Mouse (Mus musculus) midbrain, embryonic 10.5 days (tissue): ENCODE measurements at regions not wholly inside any gene's neighbourhood (a gene's known extent, or its start where the extent isn't known, plus 50 kb on each side); places are given as distances from the start of the nearest gene placed in this dataset.
A peak's percentile ranks its signal among the peaks of the same experiment; 100 is the strongest.

Experiments
- DNase-seq: peaks from one replicate; pipeline ENCODE4 v3.0.0-alpha.2; 2017; ENCODE audit warnings: low spot score
- H3K27ac ChIP-seq: fragments of 300-500 bp; sonication (generic); replicated peaks from 2 replicates; pipeline ENCODE4 v1.5.1; 2016; ENCODE audit warnings: mild to moderate bottlenecking
- H3K27me3 ChIP-seq: fragments of 300-500 bp; sonication (generic); 2 replicates; pipeline ENCODE4 v1.6.1; 2016; ENCODE audit warnings: low read depth, mild to moderate bottlenecking; ENCODE audit not compliant: poor library complexity, severe bottlenecking
- H3K36me3 ChIP-seq: fragments of 300-500 bp; sonication (generic); 2 replicates; pipeline ENCODE4 v1.6.1; 2016; ENCODE audit warnings: mild to moderate bottlenecking, moderate library complexity
- H3K4me1 ChIP-seq: fragments of 300-500 bp; sonication (generic); 2 replicates; pipeline ENCODE4 v1.6.1; 2016
- H3K4me3 ChIP-seq: fragments of 300-500 bp; sonication (generic); 2 replicates; pipeline ENCODE4 v1.5.1; 2016; ENCODE audit warnings: mild to moderate bottlenecking, moderate library complexity
- H3K9me3 ChIP-seq: fragments of 300-500 bp; sonication (generic); replicated peaks from 2 replicates; pipeline ENCODE4 v1.6.1; 2016; ENCODE audit warnings: mild to moderate bottlenecking
- WGBS: fragments of 180-500 bp; shearing (Covaris S2); methylation state at CpG from one replicate; pipeline ENCODE4 v1.1.7; 2016; 5-methylcytosine and 5-hydroxymethylcytosine counted together

GRCm38 (mm10) chr9:74530317-74530716 is 331.4 kb upstream of the Onecut1 start:
- peak; percentile 69 for DNase-seq
- 8% methylated on average over 10 of the region's 10 CpGs for WGBS
- H3K4me1 ChIP-seq, result peaks cover 28% of the 10 kb centered on the region
- no peaks in the 10 kb centered on the region for H3K36me3 ChIP-seq
- H3K4me3 ChIP-seq, result no peak overlapping the region
- H3K27me3 ChIP-seq, result no peaks in the 10 kb centered on the region
- H3K9me3 ChIP-seq, result no peaks in the 10 kb centered on the region
- H3K27ac ChIP-seq, result peak overlapping the region; percentile 81

- WGBS, result 47% methylated on average over 9 of the region's 9 CpGs
- no peaks in the 10 kb centered on the region for H3K36me3 ChIP-seq
- H3K9me3 ChIP-seq, result no peaks in the 10 kb centered on the region
- peak; percentile 23 for DNase-seq
- no peak overlapping the region for H3K4me3 ChIP-seq
- peaks cover 28% of the 10 kb centered on the region for H3K4me1 ChIP-seq
- no peaks in the 10 kb centered on the region for H3K27me3 ChIP-seq
- H3K27ac ChIP-seq, result peak overlapping the region; percentile 81
These were observed 331.0 kb upstream of the Onecut1 start for GRCm38 (mm10) chr9:74530748-74531147.

- Histone ChIP-seq H3K4me3 (peak overlapping the region; percentile 11; the same call in 1 of the 2 replicates), H3K9me3 (no peaks in the 10 kb centered on the region), H3K36me3 (no peaks in the 10 kb centered on the region), H3K27me3 (no peaks in the 10 kb centered on the region), H3K4me1 (peaks cover 28% of the 10 kb centered on the region), H3K27ac (peak overlapping the region; percentile 81)
- WGBS, result 21% methylated on average over 3 of the region's 3 CpGs
- DNase-seq, result peak; percentile 67
These were observed 329.7 kb upstream of the Onecut1 start for GRCm38 (mm10) chr9:74531986-74532385.

- Histone ChIP-seq H3K27me3 (no peaks in the 10 kb centered on the region), H3K4me3 (no peak overlapping the region), H3K9me3 (no peaks in the 10 kb centered on the region), H3K27ac (no peak overlapping the region), H3K4me1 (peaks cover 31% of the 10 kb centered on the region), H3K36me3 (no peaks in the 10 kb centered on the region)
- 78% methylated on average over 5 of the region's 5 CpGs for WGBS
- no peak for DNase-seq
These were observed 326.7 kb upstream of the Onecut1 start for GRCm38 (mm10) chr9:74534976-74535375.

GRCm38 (mm10) chr9:74556116-74556515 is 305.6 kb upstream of the Onecut1 start:
- H3K4me3 ChIP-seq, result no peak overlapping the region
- H3K36me3 ChIP-seq, result no peaks in the 10 kb centered on the region
- no peaks in the 10 kb centered on the region for H3K9me3 ChIP-seq
- peaks cover 4% of the 10 kb centered on the region; the same call in 1 of the 2 replicates for H3K4me1 ChIP-seq
- no peaks in the 10 kb centered on the region for H3K27me3 ChIP-seq
- DNase-seq, result no peak
- H3K27ac ChIP-seq, result no peak overlapping the region
- WGBS, result 68% methylated on average over 5 of the region's 5 CpGs

GRCm38 (mm10) chr9:74592757-74593156 is 269.0 kb upstream of the Onecut1 start:
- Histone ChIP-seq H3K27me3 (no peaks in the 10 kb centered on the region), H3K36me3 (no peaks in the 10 kb centered on the region), H3K9me3 (no peaks in the 10 kb centered on the region), H3K4me3 (no peak overlapping the region), H3K4me1 (peaks cover 11% of the 10 kb centered on the region), H3K27ac (no peak overlapping the region)
- DNase-seq, result no peak
- 84% methylated on average over 4 of the region's 4 CpGs for WGBS

- Histone ChIP-seq H3K27me3 (no peaks in the 10 kb centered on the region), H3K4me3 (no peak overlapping the region), H3K4me1 (peaks cover 11% of the 10 kb centered on the region), H3K36me3 (no peaks in the 10 kb centered on the region), H3K9me3 (no peaks in the 10 kb centered on the region), H3K27ac (no peak overlapping the region)
- 91% methylated on average over 4 of the region's 4 CpGs for WGBS
- no peak for DNase-seq
These were observed 267.8 kb upstream of the Onecut1 start for GRCm38 (mm10) chr9:74593970-74594369.

- WGBS, result 94% methylated on average over 1 of the region's 1 CpGs
These were observed 257.3 kb upstream of the Onecut1 start for GRCm38 (mm10) chr9:74604415-74604814.

GRCm38 (mm10) chr9:74621957-74622356 is 239.8 kb upstream of the Onecut1 start:
- H3K27ac ChIP-seq, result no peak overlapping the region
- no peak for DNase-seq
- no peaks in the 10 kb centered on the region for H3K4me1 ChIP-seq
- H3K4me3 ChIP-seq, result no peak overlapping the region
- H3K36me3 ChIP-seq, result no peaks in the 10 kb centered on the region
- H3K9me3 ChIP-seq, result 0 out of 2 replicates have a peak, but pooled peaks cover 3% of the 10 kb centered on the region
- no peaks in the 10 kb centered on the region for H3K27me3 ChIP-seq

More at GRCm38 (mm10) chr9:74604415-74604814, 257.3 kb upstream of the Onecut1 start:
- H3K4me3 ChIP-seq, result no peak overlapping the region
- no peaks in the 10 kb centered on the region for H3K27me3 ChIP-seq
- no peaks in the 10 kb centered on the region for H3K36me3 ChIP-seq
- H3K27ac ChIP-seq, result no peak overlapping the region
- H3K9me3 ChIP-seq, result no peaks in the 10 kb centered on the region
- no peaks in the 10 kb centered on the region for H3K4me1 ChIP-seq
- DNase-seq, result no peak

GRCm38 (mm10) chr9:74645394-74645793 is 216.3 kb upstream of the Onecut1 start:
- Histone ChIP-seq H3K27ac (no peak overlapping the region), H3K27me3 (no peaks in the 10 kb centered on the region), H3K9me3 (no peaks in the 10 kb centered on the region), H3K4me1 (peaks cover 17% of the 10 kb centered on the region), H3K4me3 (no peak overlapping the region), H3K36me3 (no peaks in the 10 kb centered on the region)
- 89% methylated on average over 2 of the region's 2 CpGs for WGBS
- no peak for DNase-seq

- peak; percentile 23 for DNase-seq
- H3K4me1 ChIP-seq, result peaks cover 20% of the 10 kb centered on the region
- no peaks in the 10 kb centered on the region for H3K27me3 ChIP-seq
- 48% methylated on average over 5 of the region's 5 CpGs for WGBS
- no peak overlapping the region for H3K4me3 ChIP-seq
- no peaks in the 10 kb centered on the region for H3K9me3 ChIP-seq
- H3K27ac ChIP-seq, result no peak overlapping the region
- H3K36me3 ChIP-seq, result no peaks in the 10 kb centered on the region
These were observed 211.7 kb upstream of the Onecut1 start for GRCm38 (mm10) chr9:74650036-74650435.

GRCm38 (mm10) chr9:74655956-74656355 is 205.8 kb upstream of the Onecut1 start:
- WGBS, result 57% methylated on average over 1 of the region's 1 CpGs
- no peaks in the 10 kb centered on the region for H3K36me3 ChIP-seq
- no peaks in the 10 kb centered on the region for H3K4me1 ChIP-seq
- no peak overlapping the region for H3K4me3 ChIP-seq
- no peaks in the 10 kb centered on the region for H3K9me3 ChIP-seq
- H3K27ac ChIP-seq, result no peak overlapping the region
- H3K27me3 ChIP-seq, result no peaks in the 10 kb centered on the region
- no peak for DNase-seq

GRCm38 (mm10) chr9:74656392-74656791 is 205.3 kb upstream of the Onecut1 start:
- Histone ChIP-seq H3K36me3 (no peaks in the 10 kb centered on the region), H3K27ac (no peak overlapping the region), H3K4me1 (no peaks in the 10 kb centered on the region), H3K4me3 (no peak overlapping the region), H3K27me3 (no peaks in the 10 kb centered on the region), H3K9me3 (no peaks in the 10 kb centered on the region)
- 86% methylated on average over 10 of the region's 10 CpGs for WGBS
- no peak for DNase-seq

GRCm38 (mm10) chr9:74671356-74671952 is 190.3 kb upstream of the Onecut1 start:
- no peak for DNase-seq
- Histone ChIP-seq H3K27ac (no peak overlapping the region), H3K27me3 (no peaks in the 10 kb centered on the region), H3K9me3 (no peaks in the 10 kb centered on the region), H3K4me3 (no peak overlapping the region), H3K36me3 (no peaks in the 10 kb centered on the region), H3K4me1 (no peaks in the 10 kb centered on the region)
- 90% methylated on average over 4 of the region's 4 CpGs for WGBS
